Mouse (Mus musculus): ENCODE measurements around the gene Mmp28.

Mmp28 gene

DNA sequence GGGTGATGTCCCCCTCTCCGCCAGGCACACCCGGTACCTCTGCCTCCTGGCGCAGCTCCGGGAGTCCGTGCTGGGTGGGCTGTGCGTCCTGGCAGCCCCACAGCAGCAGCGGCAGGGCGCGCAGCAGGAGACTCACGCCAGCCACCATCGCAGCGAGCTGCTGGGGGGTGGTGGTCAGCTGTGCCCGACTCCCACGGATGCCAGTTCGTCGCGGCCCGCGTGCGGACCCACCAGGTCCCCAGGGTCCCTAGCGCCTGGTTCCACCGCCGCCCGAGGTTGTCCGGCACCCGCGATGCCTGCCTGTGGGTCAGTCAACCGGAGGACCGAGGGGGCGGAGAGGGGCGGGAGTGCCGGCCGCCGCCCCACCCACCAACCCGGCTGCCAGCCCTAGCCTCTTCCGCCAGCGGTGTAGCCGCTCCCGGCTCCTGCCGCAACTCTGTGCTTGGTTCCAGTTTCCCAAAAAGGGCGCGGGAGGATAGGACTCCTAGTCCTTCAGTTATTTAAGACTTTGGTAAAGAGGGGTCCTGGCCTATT lies at the start of gene Mmp28:
TSS of gene Mmp28 (minus strand) at position 361 of the 534 bp plus-strand sequence.
- no peak for DNase-seq (ENCODE audit: low spot score)

DNA sequence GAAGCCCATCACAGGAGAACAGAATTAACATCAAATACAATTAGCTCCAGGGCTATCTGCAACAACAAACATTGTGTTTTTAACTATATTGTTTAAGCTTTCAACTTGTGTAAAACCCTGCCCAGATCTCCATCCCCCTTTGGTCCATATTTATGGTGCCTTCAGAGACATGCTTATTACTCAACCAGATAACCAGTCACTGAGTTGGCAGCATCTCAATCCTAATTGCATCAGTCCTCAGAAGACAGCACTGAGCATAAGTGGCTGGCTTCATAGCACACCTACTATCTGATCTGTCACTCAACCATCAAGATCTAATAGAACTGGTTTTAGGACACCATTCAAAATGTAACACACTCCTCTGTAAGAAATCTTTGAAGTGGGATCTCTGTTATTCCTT lies 46.6 kb upstream of the Mmp28 start:
- no peak for DNase-seq (ENCODE audit: low spot score)

GRCm38 (mm10) chr11:83504308-83504707 lies 41.4 kb upstream of the Mmp28 start:
- DNase-seq (ENCODE audit: low spot score) = no peak

- no peak for DNase-seq (ENCODE audit: low spot score)
These were observed 32.7 kb upstream of the Mmp28 start for GRCm38 (mm10) chr11:83495571-83495970.

- DNase-seq (ENCODE audit: low spot score) = no peak
These were observed 28.6 kb upstream of the Mmp28 start for GRCm38 (mm10) chr11:83491488-83491887.

DNA sequence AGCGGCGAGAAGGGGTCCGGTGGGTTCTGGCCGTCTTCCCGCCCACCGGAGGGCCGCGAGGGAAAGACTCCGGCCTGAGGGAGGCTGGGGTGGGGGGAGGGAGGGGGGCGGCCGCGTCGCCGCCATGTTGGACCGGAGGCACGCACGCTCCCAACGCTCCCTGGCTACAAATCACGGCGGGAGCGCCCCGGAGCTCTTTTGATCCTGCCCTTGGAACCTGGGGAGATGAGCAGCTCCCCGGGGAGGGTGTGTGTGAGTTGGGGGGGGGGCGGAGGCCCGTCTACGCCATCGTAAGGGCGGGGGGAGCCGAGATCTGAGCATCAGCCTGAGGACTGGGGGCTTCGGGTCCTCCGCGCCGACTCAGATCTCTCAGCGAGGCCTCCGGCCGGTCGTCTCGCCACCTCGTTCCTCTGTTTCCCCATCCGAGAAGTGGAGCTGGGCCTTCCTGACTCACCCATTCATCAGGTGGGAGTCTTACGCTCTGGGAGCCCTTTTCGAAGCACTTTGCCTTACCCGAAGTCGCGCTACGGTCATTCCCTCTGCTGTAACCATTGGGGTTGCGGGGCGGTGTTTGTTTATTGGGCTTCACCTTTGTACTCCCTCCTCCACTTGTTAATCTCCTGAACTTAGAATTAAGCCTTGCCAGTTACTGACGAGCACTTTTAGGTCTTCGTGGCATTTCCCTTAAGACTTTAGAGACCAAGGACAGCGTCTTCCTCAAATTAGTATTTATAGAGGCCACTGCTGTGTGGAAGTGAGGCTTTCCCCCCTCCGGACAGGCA lies 10.6 kb upstream of the Mmp28 start:
- peak; percentile 35 for DNase-seq (ENCODE audit: low spot score)

DNA sequence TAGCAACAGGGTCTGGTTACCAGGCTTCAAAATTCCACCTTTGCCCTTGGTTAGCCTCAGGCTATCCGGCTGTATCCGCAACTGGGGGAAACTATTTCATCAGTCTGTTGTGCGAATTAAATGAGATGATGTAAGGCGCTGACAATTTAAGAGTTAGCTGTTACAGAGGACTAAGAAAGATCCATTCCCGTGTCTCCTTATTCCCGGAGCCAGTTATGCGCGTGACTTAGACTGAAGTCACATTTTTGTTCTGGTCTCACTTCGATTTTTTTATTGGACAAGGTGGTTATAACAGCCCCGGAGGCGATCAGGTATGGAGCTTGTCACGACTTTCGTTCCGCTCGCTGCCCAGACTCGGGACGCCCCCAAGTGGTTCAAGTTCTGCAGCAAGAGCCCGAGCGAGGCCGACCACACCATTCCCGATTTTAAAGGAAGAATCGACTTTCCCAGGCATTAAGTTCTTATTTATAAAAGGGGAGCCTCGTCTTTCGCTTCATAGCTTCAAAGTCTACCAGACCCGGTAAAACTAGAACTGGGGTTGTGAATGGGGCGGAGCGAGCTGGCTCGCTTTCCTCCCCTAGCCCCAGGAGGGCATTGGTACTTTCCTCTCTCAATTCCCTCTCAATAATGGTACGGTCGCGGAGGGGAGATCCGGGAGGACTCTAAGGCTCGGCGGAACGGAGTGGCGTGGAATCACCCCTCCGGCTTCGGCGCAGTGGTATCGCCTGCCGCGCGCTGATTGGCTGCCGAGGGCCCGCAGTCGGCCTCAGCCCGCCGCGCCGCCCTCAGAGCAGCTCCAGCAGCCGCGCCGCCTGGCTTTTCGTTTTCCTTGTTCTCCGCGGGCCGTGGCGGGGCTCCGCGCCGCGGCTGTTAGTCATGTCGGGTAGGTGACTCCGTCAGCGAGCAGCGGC lies 9.7 kb upstream of the Mmp28 start, which contains the start of gene Taf15:
TSS of gene Taf15 (plus strand) at position 763 of the 911 bp plus-strand sequence.
- DNase-seq (ENCODE audit: low spot score) = peak; percentile 98

- DNase-seq (ENCODE audit: low spot score) = no peak
These were observed 8.9 kb upstream of the Mmp28 start for GRCm38 (mm10) chr11:83471766-83472165.

GRCm38 (mm10) chr11:83468765-83469164 lies 5.9 kb upstream of the Mmp28 start:
- DNase-seq (ENCODE audit: low spot score) = no peak

- no peak for DNase-seq (ENCODE audit: low spot score)
These were observed 4.3 kb upstream of the Mmp28 start for GRCm38 (mm10) chr11:83467120-83467652.

GRCm38 (mm10) chr11:83465976-83466375 lies 3.1 kb upstream of the Mmp28 start:
- DNase-seq (ENCODE audit: low spot score) = no peak

DNA sequence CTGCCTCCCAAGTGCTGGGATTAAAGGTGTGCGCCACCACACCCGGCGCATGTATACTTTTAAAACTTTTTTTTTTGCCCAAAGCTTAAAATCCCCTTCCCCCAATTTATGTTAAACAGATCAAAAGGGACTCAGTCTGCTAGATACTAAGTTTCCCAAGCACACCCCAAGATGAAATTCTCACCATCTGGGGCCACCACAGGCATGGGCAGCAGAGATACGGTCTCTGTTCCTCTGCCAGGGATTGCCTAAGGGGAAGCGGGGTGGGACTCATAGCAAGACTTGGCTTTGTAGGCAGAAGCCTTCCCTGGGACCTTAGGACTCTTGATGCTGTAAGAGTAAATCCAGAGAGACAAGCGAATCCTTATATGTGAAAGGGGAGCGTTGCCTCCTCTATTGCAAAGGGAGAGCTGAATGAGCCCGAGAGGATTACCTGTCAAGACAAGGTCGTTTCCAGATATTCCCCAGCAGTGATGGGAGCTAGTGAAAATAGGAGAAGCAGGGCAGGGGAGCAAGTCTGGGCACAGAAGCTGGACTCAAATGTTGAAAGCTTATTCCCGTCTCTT lies 1.3 kb downstream of the Mmp28 start:
- no peak for DNase-seq (ENCODE audit: low spot score)

- DNase-seq (ENCODE audit: low spot score) = no peak
These were observed 4.8 kb downstream of the Mmp28 start for GRCm38 (mm10) chr11:83457912-83458601.

DNA sequence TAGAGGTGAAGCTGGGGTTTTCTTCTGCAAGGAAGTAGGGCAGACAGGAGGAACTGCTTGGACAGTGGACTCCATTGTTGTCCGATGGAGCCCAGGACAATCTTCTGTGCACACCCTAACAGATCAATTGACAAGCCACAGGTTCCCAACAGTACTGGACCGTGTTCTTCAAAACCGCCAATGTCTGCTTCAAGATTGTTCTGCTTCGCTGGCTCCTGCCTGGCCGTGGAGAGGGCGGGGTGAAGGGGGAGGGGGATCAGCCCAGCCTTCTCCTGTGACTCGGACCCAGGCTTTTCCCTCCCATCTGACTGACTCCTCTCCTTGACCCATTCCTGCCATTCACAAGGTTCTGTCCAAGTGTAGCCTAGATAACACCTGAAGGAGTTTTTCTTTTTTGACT lies 5.6 kb downstream of the Mmp28 start:
- DNase-seq (ENCODE audit: low spot score) = no peak

- no peak for DNase-seq (ENCODE audit: low spot score)
These were observed 7.3 kb downstream of the Mmp28 start for GRCm38 (mm10) chr11:83455608-83456007.

DNA sequence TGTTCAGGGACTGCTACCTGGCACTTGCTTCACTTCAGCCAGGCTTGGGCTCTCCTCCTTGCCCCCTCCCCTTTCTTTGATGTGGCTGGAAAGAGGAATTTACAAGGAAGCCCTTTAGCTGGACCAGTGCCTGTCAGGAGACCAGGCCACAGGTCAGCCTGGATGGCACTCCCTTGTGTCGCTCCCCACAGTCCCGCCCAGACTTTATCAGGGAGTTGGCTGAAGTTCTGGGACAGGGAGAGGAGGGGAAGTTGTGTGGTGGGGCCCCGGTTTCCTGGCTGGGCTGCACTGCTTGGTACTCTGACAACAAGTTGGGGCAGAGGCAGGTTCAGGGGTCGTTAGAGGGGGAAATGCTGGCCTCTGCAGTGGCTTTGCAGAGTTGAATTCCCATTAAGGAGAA lies 8.3 kb downstream of the Mmp28 start:
- DNase-seq (ENCODE audit: low spot score) = no peak

DNA sequence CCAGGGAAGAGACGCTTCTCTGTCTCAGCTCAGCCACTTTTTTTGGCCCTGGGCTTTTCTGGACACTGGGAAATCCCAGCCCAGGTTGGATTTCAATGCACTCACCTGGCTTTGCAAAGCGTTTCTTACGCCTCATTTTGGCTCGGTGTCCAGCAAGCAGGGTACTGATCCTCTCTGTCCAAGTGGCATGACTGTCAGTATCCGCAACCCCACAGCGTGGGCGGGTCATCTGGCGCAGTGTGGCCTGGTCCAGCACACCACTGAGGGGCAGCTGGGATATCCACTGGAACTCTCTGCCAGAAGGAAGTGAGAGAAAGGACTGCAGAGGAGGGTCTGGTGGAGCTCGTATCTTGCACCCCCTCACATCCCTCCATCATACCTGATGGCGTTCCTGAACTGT lies 11.6 kb downstream of the Mmp28 start:
- no peak for DNase-seq (ENCODE audit: low spot score)

DNA sequence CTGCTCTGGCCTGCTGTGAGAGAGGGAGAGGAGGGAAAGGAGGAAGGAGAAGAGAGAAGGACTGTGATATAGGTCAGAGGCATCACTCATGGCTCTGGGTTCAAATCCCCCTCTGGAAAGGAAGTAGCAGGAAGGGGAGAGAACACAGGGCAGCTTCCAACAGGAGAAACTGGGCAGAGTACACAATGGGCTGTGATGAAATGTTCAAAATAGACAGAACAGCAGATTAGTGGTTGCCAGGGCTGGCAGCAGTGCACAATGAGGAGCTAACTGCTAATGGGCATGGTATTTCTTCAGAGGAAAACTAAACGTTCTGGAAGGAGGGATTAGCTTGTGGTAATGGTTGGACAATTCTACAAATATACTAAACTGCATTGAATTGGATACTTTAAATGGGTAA lies 12.3 kb downstream of the Mmp28 start:
- DNase-seq (ENCODE audit: low spot score) = no peak

- DNase-seq (ENCODE audit: low spot score) = no peak
These were observed 13.6 kb downstream of the Mmp28 start for GRCm38 (mm10) chr11:83449298-83449697.

DNA sequence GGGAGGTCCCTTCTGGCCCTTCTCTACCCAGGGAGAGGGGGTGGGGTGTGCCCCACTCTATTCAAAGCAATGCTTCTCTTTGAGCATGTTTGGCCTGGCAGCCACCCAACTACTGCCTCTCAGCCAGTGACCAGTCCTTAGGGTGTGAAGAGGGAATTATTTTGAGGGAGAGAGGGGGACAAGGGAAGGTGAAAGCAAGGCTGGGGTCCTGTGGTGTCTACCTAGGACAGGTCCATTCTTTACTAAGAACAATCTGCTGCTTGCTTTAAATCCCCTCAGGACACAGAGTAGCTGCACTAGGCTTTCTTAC lies 14.0 kb downstream of the Mmp28 start:
- no peak for DNase-seq (ENCODE audit: low spot score)

- no peak for DNase-seq (ENCODE audit: low spot score)
These were observed 14.6 kb downstream of the Mmp28 start for GRCm38 (mm10) chr11:83448021-83448926.
